Mouse (Mus musculus) layer of hippocampus, adult 9-11 months (tissue): ENCODE results near the gene Srpx.

Experiments used
- DNase-seq: peaks from one replicate; pipeline ENCODE4 v3.0.0; 2022

Srpx gene

DNA sequence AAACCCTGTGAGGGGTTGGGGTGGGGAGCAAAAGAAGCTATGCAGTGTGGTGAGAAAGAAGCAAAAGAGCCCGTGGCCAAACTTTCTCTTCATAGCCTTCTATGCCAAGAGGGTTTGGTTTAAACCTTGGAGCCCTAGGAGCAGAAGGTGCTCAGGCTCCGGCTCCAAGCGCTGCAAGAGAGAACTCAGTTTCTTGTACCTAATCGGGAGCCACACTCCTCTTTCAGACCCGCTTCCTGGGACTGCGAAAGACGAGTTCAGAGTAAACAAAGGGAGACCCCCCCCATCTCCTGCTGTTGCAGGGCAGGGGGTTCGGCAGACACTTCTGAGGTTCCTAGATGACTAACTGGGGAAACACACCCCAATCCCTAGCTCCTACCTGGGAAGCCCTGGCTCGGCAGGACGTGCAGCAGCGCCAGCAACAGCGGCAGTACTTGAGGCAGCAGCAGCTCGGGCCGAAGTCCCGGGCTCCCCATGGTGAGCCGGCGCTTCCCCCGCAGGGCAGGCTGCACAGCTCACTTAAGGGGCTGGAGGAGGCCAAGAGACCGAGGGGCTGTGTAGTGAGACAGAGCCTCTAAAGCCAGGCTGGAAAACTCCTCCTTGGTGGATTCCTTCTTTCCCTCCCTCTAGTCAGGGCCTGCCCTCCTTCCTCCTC is at the start of gene Srpx:
Gene Srpx (minus strand): TSS at position 645 of the 655 bp plus-strand sequence.
- no peak for DNase-seq

DNA sequence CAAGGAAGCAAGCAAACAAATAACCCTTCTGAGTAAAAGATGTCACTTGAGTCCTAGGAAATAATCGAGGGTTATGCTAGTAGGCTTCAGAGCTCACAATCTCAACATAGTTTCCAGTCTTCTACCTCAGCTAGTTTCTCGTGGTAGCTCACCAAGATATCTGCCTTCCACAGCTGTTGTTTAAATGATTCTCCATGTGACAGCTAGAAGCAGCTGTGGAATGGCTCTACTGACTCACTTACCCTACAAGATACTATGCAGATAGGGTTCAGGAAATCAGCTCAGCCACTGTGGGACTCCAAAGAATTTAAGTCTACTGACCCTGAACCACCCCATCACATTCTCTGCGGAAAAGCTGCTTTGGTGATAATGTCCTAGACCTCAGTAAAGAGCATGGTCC is 34.9 kb upstream of the Srpx start:
- no peak for DNase-seq

DNA sequence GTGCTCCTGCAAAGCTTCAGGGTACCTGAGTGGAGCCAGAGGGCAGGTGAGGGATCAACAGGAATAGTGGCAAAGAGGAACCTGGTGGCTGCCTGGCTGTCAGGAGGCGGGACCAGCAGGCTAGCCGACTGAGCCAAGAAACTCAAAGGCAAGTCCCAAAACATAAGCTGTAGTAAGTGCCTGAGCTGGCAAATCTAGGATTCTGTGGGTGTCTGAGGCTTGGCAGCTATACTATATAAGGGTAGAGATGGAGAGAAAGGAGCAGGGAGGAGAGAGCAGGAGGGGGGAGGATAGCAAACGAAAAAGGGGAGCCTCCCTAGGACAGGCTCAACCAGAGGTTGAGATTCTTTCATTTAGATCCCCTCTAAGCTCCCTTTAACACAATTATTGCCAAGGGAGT is 1.7 kb downstream of the Srpx start:
- peak; percentile 10 for DNase-seq

DNA sequence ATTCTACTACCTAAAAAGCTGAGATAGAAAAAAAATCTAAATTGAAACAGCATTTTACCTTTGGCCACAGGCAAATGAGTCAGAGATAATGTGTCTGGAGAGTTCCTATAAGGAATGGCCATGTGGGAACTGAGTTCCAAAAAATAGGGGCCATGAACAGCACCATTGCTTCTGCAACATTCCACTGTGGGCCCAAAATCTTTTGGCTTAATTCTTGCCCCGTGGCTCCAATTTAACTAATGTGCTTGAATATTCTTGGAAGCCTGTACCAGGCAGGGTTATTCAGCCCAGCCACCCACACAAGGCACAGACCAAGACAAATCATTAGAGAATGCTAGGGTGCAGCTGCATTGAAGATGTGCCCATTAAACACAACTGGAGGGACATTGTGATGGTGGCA is 6.8 kb downstream of the Srpx start:
- no peak for DNase-seq

DNA sequence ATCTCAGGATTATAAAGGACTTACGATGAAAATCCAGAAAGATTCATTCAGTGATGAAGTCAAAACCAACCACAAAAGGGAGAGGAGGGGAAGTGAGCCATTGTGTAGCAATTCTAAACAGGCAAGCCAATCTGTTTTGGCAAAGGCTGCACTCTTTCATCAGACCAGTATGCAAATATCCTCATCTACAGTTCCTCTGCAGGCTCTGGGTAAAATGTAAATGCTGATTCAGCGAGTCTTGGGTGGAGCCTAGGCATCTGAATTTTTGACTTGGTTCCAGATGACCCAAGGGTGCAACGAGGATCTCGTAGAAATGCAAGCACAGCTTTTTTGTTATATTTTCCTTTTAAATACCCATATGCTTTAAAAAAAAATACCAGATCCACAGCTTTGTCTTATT is 9.0 kb downstream of the Srpx start:
- DNase-seq, result peak; percentile 7

DNA sequence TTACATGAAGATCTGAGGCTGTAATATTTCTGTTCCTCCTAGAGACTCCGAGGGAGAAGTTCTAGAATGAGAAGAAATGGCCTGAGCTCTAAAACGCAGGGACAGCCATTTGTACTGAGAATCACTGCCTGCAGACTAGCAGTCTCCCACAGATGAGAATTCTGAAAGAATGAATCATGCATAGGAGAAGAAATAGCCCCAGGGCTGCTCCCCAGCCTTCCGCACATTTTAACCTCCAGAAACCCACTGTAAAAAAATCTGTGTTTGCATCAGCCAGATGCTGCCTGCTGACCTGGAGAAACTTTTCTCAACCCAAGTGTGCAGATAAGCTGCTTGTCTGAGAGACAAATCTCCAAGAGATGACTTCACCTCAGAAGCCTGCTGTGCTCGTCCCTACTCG is 12.0 kb downstream of the Srpx start:
- no peak for DNase-seq

DNA sequence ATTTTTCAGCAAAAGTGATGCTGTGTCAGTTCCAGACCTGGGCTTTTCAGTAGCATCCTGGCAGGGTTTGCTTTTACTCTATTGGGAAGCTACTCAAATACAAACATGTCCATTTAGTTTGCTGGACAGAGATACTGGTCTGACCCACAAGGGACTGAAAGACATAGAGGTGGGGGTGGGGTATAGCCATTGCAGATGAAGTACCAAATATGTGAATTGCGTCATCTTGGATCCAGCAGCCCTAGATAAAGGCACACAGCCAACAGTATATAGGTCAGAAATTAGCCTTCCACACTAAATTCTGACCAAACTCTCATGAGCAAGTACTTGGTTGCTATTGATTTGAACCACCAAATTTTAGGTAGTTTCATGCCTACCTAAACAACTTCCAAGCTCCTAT is 14.8 kb downstream of the Srpx start:
- DNase-seq, result no peak

DNA sequence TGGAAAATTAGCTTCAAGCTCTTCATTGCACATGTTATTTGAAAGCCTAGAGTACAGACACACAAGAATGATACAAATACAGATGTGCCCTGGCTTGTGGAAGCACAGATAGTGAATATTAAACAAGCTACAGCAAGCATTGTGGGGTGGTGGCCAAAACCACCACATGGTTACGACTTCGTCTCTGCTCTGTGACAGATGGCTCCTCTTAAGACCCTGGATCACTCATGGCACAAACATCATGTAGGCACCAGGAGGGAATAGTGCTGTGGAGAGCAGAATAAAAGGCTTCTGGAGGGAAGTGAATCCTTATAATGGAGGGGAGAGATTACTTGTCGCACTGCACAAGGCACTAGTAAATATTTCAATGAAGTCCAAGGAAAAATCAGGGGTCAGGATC is 21.7 kb downstream of the Srpx start:
- DNase-seq, result peak; percentile 8

DNA sequence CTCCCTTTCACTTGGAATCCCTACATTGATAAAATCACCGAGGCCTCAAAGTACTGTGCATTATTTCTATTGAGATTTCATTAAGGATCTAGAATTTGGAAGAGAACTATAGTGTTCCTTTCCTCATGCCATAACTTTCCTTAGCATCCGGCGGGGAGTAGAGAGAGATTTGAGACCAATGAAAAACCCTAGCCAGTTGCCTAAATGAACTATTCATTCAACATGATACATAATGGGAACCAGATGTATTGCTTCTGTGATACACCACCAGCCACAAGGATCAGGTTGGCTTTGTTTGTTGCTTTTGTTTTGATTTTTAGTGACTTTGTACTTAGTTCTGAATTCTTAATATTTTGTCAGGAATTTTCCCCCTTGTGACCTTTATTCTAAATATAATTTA is 37.1 kb downstream of the Srpx start:
- no peak for DNase-seq

DNA sequence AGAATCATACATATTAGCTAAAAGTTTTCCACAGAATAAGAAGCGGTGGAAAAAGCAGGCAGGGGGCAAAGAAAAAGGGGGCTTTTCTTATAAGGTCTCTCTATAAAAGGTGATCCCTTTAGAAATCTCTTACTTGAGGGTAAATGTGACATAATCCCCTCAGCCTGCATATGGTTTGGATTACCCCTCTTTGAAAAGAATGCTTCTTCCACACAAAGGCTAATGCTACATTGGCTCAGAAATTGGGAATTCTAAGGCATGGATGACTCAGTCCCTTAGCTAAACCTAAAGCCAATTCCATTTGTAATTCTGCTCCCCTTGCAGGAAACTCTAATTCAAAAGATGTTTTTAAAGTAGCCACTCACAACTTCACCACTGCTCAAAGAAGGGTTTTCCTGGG is 37.5 kb downstream of the Srpx start:
- no peak for DNase-seq

DNA sequence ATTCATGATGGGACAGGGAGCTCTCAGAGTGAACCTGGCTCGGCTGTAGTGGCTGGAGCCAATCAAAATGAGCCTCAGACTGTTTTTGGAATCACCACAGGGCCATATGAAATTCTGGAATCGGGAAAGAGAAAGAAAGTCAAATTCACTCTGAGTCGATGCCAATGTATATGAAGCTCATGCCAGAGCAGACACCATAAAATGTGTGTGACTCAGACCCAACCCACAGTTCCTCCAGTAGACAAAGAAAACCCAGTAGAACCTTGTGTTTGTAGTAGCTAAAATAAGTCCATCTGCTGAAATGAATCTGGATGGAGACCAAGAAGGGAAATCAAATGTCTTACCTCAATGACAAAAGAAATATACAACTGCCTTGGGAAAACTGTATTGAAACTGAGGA is 43.5 kb downstream of the Srpx start:
- DNase-seq, result no peak

DNA sequence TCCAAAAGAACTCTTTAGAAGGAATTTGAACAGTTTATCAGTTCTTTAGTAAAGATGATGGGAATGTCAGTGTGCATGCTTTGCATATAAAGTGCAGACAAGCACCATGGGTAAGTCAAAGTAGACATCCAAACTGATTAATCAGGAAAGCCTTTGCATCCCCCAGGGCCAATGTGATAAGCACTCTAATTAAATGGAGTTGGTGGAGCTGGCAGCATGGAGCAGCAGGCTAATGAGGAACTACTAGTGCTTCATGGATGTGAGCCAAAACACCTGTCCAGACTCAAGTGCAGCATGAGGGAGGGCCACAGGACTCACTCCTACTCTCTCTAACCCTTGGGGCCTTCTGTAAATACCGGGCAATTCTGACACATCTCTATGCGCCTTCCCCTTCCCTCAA is 46.0 kb downstream of the Srpx start:
- DNase-seq, result no peak

DNA sequence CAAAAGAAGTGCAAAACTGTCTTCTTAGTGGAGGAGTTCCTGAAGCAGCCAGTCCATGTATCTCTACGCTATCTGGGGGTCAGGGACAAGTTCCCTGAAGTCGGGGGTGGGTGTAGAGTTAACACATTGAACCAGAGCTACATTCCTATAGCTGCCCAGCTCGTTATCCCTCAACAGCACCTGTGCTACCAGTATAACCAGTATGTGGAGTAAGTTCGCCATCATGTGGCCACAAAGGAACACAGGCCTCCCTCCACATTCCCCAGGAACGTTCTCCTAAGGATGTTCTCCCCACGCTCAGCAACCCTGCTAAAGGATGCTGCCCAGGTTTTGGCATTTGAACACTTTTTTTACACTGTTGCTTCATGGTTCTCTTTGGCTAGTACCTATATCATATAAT is 46.8 kb downstream of the Srpx start:
- DNase-seq, result peak; percentile 5

DNA sequence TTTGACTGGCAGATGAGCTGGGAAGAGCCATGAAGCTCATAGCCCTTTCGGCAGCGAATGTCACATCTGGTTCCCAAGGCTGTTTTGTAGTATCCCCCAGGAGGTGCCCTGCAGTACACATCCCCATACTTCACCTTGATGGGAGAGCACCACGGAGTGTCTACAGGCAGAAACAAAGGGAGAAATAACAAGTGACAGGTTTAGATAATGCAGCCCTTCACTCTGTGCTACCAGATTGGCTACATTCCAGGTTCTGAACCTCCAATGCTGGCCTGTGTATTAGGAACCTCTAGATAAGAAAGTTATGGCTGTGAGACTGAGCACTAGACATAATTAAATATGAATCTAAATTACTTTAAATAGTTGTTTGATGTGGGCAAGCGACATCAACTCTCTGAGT is 48.1 kb downstream of the Srpx start:
- DNase-seq, result no peak

DNA sequence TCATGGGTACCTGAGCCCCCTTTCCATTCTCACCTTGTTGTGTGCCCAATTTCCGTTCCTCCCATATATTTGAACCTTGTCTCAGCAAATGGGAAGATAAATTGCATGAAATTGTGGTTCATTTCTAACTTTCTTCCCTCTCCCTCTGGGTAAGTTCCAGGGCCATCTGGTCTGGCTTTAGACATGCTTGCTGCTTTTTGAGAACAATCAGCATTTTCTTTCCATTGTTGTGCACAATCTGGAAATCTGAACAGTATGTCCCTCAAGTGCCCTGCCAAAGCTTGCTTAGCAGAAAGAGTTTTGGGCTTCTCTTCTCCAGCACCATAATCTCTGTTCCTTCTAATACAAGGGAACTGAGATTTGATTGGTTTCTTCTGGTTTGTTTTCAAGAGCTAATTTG is 53.7 kb downstream of the Srpx start:
- peak; percentile 27 for DNase-seq

DNA sequence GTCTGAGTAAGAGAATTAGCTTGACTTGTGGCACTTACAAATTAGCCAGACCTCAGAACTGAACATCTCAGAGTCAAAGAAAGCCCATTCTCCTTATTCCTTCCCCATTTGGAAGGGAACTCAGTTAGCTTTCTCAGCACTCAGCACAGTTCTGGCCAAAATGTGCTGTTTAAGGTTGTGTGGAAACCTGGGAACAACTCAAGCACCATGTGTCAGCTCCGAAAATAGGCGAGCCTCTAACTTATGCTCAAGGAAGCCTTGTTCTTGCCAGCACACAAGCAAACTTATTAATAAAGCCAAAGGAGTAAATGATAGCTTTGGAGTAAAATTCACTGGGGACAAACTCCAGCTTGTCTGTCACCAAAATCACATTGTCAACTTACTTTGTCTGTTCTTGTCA is 54.1 kb downstream of the Srpx start:
- no peak for DNase-seq

DNA sequence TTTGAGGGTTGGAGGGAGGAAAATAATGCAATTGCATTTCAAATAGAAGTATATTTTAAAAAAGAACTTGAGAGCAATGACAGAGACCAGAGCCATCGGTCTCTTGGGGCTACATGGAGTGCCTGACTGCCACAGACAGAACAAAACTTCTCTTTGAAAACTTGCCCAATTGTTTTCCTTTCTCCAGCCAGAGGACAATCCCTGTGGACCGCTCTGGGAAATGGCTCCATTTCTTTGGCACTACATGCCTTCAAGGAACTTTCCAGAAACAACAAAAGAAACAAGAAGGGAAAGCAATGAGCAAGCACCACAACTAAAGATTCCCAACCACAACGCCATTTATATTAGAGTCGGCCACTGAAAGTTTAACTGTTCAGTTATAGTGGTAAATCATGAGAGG is 55.3 kb downstream of the Srpx start:
- no peak for DNase-seq

DNA sequence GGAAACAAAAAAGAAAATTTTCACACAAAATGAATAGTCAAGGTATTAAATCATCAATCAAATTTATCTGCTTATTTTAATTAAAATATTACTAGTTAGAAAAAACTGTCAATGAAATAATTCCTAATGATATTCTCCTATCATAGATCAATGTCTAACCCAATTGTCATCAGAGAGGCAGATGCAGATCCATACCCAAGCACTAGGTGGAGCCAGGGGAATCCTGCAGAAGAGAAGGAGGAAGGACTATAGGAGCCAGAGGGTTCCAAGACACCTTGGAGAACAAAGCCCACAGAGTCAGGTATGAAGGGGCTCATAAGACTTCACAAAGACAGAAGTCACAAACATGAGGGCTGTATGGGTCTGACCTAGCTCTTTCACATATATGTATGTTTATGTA is 82.8 kb downstream of the Srpx start:
- no peak for DNase-seq

DNA sequence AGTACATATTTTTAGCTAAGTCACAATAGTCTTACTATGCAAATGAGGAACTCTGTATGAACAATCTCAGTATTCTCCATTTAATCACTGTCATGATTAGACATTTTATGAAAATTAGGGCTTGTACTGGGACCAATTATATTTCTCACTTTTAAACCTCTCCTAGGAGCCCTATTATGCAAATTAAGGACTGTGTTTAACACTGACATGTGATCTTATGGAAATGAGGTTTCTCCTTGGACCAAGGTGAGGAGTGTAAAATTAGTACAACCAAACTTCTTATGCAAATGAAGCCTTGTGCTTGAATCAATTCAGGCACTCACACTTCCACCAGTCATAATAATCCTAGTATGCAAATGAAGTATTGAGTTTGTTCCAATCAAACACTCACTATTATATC is 107.3 kb downstream of the Srpx start:
- DNase-seq, result no peak

DNA sequence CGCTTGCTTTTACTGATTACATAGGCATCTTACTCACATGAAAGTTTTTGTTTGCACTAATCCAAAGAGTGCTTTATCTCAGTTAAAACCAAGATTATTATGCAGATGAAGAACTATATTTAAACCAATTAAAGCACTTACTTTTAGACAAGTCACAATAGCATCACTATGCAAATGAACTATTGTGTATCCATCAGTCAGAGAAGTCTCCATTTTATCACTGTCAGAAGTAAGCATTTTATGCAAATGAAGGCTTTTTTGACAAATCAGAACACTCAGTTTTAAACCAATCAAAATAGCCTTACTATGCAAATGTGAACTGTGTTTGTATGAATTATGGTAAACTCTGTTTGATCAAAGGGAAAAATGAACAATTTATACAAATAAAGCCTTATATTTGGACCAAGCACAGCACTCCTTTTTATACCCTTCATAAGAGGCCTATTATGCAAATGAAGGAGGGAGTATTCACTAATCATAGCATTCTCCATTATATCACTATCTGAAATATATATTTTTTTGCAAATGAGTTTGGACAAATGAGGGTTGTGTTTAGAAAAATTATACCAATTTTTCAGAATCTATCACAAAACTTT is 109.7 kb downstream of the Srpx start:
- no peak for DNase-seq

DNA sequence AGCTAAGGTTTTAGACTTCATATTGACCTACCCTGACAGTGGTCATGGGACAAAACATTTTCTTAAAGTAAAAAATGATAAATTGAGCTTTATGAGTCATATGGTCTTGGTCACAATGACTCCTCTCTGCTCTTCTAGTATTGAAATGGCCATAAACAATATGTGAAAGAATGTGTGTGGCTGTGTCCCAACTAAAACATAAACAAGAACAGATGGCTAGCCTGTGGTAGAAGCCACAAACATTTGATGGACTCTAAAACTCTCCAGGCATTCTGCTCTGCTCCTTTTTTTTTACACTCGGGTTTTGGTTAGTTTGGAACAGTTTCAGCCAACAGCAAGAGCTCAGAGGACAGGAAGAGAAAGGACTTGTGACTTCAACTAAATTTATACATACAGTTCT is 111.6 kb downstream of the Srpx start:
- DNase-seq, result no peak

DNA sequence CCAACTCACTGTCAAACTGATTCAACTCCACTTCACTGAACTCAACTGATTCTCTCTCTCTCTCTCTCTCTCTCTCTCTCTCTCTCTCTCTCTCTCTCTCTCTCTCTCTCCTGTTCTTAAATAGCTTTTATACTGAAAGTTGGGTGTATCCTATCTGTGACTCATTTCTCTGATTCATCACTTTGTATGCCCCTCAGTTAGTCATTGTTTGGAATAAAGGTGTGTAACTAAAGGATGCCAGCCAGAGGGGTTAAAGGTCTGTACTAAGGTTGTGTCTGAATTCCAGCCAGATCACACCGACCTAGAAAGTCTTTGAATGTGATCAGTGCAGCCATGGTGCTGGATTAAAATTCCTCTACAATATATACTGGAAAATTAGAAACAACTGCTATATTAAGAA is 116.8 kb downstream of the Srpx start:
- no peak for DNase-seq
